ENCODE assay signal across 16 mouse cellular contexts in the genomic region with DNA sequence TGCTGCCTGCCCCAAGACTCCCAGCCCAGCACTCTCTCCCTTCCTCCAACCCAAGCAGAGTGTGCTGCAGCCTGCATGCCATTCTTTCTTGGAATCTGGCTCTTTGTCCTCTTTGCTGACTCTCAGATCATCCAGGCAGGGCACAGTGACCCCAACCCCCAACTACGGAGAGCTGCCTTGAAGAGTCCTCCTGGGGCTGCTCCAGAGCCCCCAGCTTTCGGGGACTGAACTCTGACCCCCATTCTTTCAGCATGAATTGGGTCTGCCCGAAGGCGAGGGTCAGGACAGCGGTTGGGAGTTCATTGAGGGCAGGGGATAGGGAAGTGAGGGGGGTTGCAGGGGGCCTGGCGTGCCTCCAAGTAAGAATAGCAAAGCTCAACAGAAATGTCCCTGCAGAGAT. TPM values are rescaled to one million over a fixed set of nuclear protein-coding genes. Genes with fewer than 3 reads are reported as not detected.
A peak's percentile ranks its signal among the peaks of the same experiment; 100 is the strongest.
DNase-seq lines count a peak whose midpoint lies in the region; ATAC-seq and TF ChIP-seq lines count a peak whose summit lies in the region.
"Had no signal": no experiment of that assay in that cellular context is flagged by ENCODE, and none has a peak within 500 bp of the region (broad histone marks: within the 10 kb centered on the region; RNA-seq: fewer than 3 reads in every experiment).

No protein-coding gene starts in this region.

- ATAC-seq in hindbrain, postnatal 0 days: no peak
- ATAC-seq in embryonic facial prominence, embryonic 13.5 days (ENCODE audit: insufficient number of reproducible peaks, insufficient read depth, low FRiP score, low TSS enrichment, low read depth): no peak
- no peak for ATAC-seq in forebrain, embryonic 14.5 days
- ATAC-seq: liver, embryonic 12.5 days had no signal

- H3K36me3 ChIP-seq in hindbrain, embryonic 10.5 days: no peaks in the 10 kb centered on the region
- H3K36me3 ChIP-seq in hindbrain, postnatal 0 days (ENCODE audit: insufficient read depth, low read length): no peaks in the 10 kb centered on the region
- no peaks in the 10 kb centered on the region for H3K36me3 ChIP-seq in embryonic facial prominence, embryonic 13.5 days
- no peaks in the 10 kb centered on the region for H3K36me3 ChIP-seq in forebrain, embryonic 14.5 days (ENCODE audit: control insufficient read depth, insufficient read depth, low read length)
- H3K36me3 ChIP-seq: liver, embryonic 12.5 days; neural tube, embryonic 15.5 days had no signal

- H3K9ac ChIP-seq in hindbrain, postnatal 0 days (replicated peaks; ENCODE audit: low read length): no peak overlapping the region
- 0 out of 2 replicates have a peak overlapping the region, but pooled peaks have one; percentile 16 for H3K9ac ChIP-seq in embryonic facial prominence, embryonic 13.5 days
- H3K9ac ChIP-seq in forebrain, embryonic 14.5 days (ENCODE audit: low read length): no peak overlapping the region
- H3K9ac ChIP-seq: liver, embryonic 12.5 days; neural tube, embryonic 15.5 days had no signal

- 7% methylated on average over 6 of the region's 6 CpGs for whole genome bisulfite sequencing in hindbrain, embryonic 10.5 days
- 10% methylated on average over 6 of the region's 6 CpGs for WGBS in hindbrain, postnatal 0 days
- WGBS in embryonic facial prominence, embryonic 13.5 days: 21% methylated on average over 6 of the region's 6 CpGs
- WGBS in forebrain, embryonic 14.5 days: 14% methylated on average over 6 of the region's 6 CpGs

- no peak overlapping the region for H3K4me2 ChIP-seq in hindbrain, postnatal 0 days (ENCODE audit: low read depth, low read length)
- H3K4me2 ChIP-seq in embryonic facial prominence, embryonic 13.5 days: no peak overlapping the region
- H3K4me2 ChIP-seq in forebrain, embryonic 14.5 days (ENCODE audit: low read length): no peak overlapping the region
- H3K4me2 ChIP-seq: liver, embryonic 12.5 days; neural tube, embryonic 15.5 days had no signal

- H3K27me3 ChIP-seq in hindbrain, embryonic 10.5 days (ENCODE audit: insufficient read depth, poor library complexity, severe bottlenecking): peaks cover 33% of the 10 kb centered on the region
- peaks cover 16% of the 10 kb centered on the region; the same call in 1 of the 2 replicates for H3K27me3 ChIP-seq in hindbrain, postnatal 0 days (ENCODE audit: insufficient read depth, low read length)
- H3K27me3 ChIP-seq in embryonic facial prominence, embryonic 13.5 days: peaks cover 15% of the 10 kb centered on the region
- peaks cover 18% of the 10 kb centered on the region for H3K27me3 ChIP-seq in forebrain, embryonic 14.5 days (replicated peaks; ENCODE audit: control insufficient read depth, insufficient read depth, low read length)

- H3K27ac ChIP-seq in hindbrain, embryonic 10.5 days: peak overlapping the region; percentile 87
- H3K27ac ChIP-seq in hindbrain, postnatal 0 days: no peak overlapping the region
- no peak overlapping the region for H3K27ac ChIP-seq in embryonic facial prominence, embryonic 13.5 days
- H3K27ac ChIP-seq in forebrain, embryonic 14.5 days (ENCODE audit: low read depth, low read length): no peak overlapping the region
- H3K27ac ChIP-seq: liver, embryonic 12.5 days; neural tube, embryonic 15.5 days had no signal

- no peaks in the 10 kb centered on the region for H3K9me3 ChIP-seq in hindbrain, embryonic 10.5 days
- no peaks in the 10 kb centered on the region for H3K9me3 ChIP-seq in hindbrain, postnatal 0 days (ENCODE audit: low read length)
- no peaks in the 10 kb centered on the region for H3K9me3 ChIP-seq in embryonic facial prominence, embryonic 13.5 days
- no peaks in the 10 kb centered on the region for H3K9me3 ChIP-seq in forebrain, embryonic 14.5 days (replicated peaks; ENCODE audit: control insufficient read depth, low read length)
- H3K9me3 ChIP-seq: liver, embryonic 12.5 days; neural tube, embryonic 15.5 days had no signal

- peaks cover 43% of the 10 kb centered on the region for H3K4me1 ChIP-seq in hindbrain, embryonic 10.5 days (replicated peaks)
- 0 out of 2 replicates have a peak, but pooled peaks cover 6% of the 10 kb centered on the region for H3K4me1 ChIP-seq in hindbrain, postnatal 0 days (ENCODE audit: insufficient read depth, low read length)
- peaks cover 21% of the 10 kb centered on the region for H3K4me1 ChIP-seq in embryonic facial prominence, embryonic 13.5 days
- H3K4me1 ChIP-seq in forebrain, embryonic 14.5 days (ENCODE audit: control insufficient read depth, insufficient read depth, low read length): peaks cover 3% of the 10 kb centered on the region
- H3K4me1 ChIP-seq: liver, embryonic 12.5 days had no signal

- DNase-seq in hindbrain, embryonic 10.5 days (ENCODE audit: low spot score): peak; percentile 81
- no peak for DNase-seq in hindbrain, postnatal 0 days (ENCODE audit: low spot score)
- DNase-seq in embryo, embryonic 10 days (ENCODE audit: low spot score): peak; percentile 74
- peak; percentile 61 for DNase-seq in kidney, postnatal 10 days
- DNase-seq in layer of hippocampus, postnatal 25 days (ENCODE audit: extremely low spot score in 1 of 2, low spot score in 1 of 2): no peak
- DNase-seq in T-cell, adult 2 months (ENCODE audit: low spot score): no peak
- DNase-seq in forebrain, embryonic 14.5 days (ENCODE audit: low spot score): no peak
- DNase-seq: adrenal gland, postnatal 14 days; B cell, adult 2 months; cerebellum, postnatal 14 days; gastrocnemius, postnatal 36 days; heart, postnatal 10 days; midbrain, embryonic 14.5 days had no signal

- TF ChIP-seq CTCF in hindbrain, postnatal 0 days (IDR thresholded peaks at IDR 0.05; ENCODE audit: low read depth): no peak

- peak overlapping the region; percentile 20; the same call in 1 of the 2 replicates for H3K4me3 ChIP-seq in hindbrain, embryonic 10.5 days
- no peak overlapping the region for H3K4me3 ChIP-seq in hindbrain, postnatal 0 days (ENCODE audit: low read length)
- H3K4me3 ChIP-seq in embryonic facial prominence, embryonic 13.5 days: no peak overlapping the region
- no peak overlapping the region for H3K4me3 ChIP-seq in forebrain, embryonic 14.5 days (ENCODE audit: low read depth, low read length)
- H3K4me3 ChIP-seq: liver, embryonic 12.5 days; neural tube, embryonic 15.5 days had no signal

RNA-seq across cellular contexts. Expression of gene Crabp1, which starts 5.0 kb away (rescaled TPM):
- polyA plus RNA-seq in hindbrain, embryonic 10.5 days (2016; fragmentation: Nextera tagmentation; extraction: Ambion mirVana): 1,866 and 1,915 TPM in 2 replicates
- 86.4 and 140 TPM in 2 replicates for total RNA-seq in hindbrain, postnatal 0 days (2014; rRNA removed)
- 155 and 166 TPM in 2 replicates for polyA plus RNA-seq in hindbrain, postnatal 0 days (2015; fragmentation: Nextera tagmentation; extraction: Ambion mirVana)
- polyA plus RNA-seq in embryonic facial prominence, embryonic 13.5 days (2015; fragmentation: Nextera tagmentation; extraction: Ambion mirVana): 743 and 842 TPM in 2 replicates
- 1 to 10 TPM; 1.3 to 1.7 TPM for total RNA-seq in layer of hippocampus, postnatal 25 days (2021)
- 44.7 and 51.7 TPM in 2 replicates for polyA plus RNA-seq in forebrain, embryonic 14.5 days (2014; fragmentation: Nextera tagmentation; extraction: Ambion mirVana)
- total RNA-seq: heart, postnatal 10 days had no signal

RNA-seq across cellular contexts. Expression of gene Wdr61, which starts 25.3 kb away (rescaled TPM):
- 150 and 174 TPM in 2 replicates for polyA plus RNA-seq in hindbrain, embryonic 10.5 days (2016; fragmentation: Nextera tagmentation; extraction: Ambion mirVana)
- 35.6 and 37.9 TPM in 2 replicates for total RNA-seq in hindbrain, postnatal 0 days (2014; rRNA removed)
- polyA plus RNA-seq in hindbrain, postnatal 0 days (2015; fragmentation: Nextera tagmentation; extraction: Ambion mirVana): 88.5 and 96.7 TPM in 2 replicates
- polyA plus RNA-seq in embryonic facial prominence, embryonic 13.5 days (2015; fragmentation: Nextera tagmentation; extraction: Ambion mirVana): 156 and 167 TPM in 2 replicates
- 10 to 100 TPM; 57.7 to 61.0 TPM for total RNA-seq in layer of hippocampus, postnatal 25 days (2021)
- 141 and 159 TPM in 2 replicates for polyA plus RNA-seq in forebrain, embryonic 14.5 days (2014; fragmentation: Nextera tagmentation; extraction: Ambion mirVana)

Comparison
In these comparisons a context has a peak if more than half of its experiments do, and no peak if none do; other contexts are left out.
1. DNase-seq: peak in hindbrain, embryonic 10.5 days (single experiment), embryo, embryonic 10 days (single experiment) and kidney, postnatal 10 days (single experiment); none in hindbrain, postnatal 0 days (single experiment), layer of hippocampus, postnatal 25 days (0 of 2), T-cell, adult 2 months (single experiment) and forebrain, embryonic 14.5 days (single experiment).